Mouse (Mus musculus) neural tube, embryonic 14.5 days (tissue): Measurements from ENCODE around the gene Mitf. TPM values are rescaled to one million over a fixed set of nuclear protein-coding genes. Genes with fewer than 3 reads are reported as not detected.

Experiments
- ATAC-seq: fragments of 200-750 bp; cut with Nextera tagmentation; 2 replicates; pipeline ENCODE4 v1.8.0; 2017; ENCODE audit warnings: low read depth, mild to moderate bottlenecking, moderate TSS enrichment, moderate library complexity
- H3K27ac ChIP-seq: fragments of 300-500 bp; sonication (generic); 2 replicates; pipeline ENCODE4 v1.5.1; 2014; ENCODE audit warnings: low read depth, mild to moderate bottlenecking, control low read depth, low read length, moderate library complexity, mixed read lengths
- H3K27me3 ChIP-seq: fragments of 300-500 bp; sonication (generic); 2 replicates; pipeline ENCODE4 v1.6.1; 2014; ENCODE audit warnings: low read length; ENCODE audit not compliant: control insufficient read depth, insufficient read depth
- H3K36me3 ChIP-seq: fragments of 300-500 bp; sonication (generic); 2 replicates; pipeline ENCODE4 v1.6.1; 2014; ENCODE audit warnings: low read length, mixed read lengths; ENCODE audit not compliant: control insufficient read depth, insufficient read depth
- H3K4me1 ChIP-seq: fragments of 300-500 bp; sonication (generic); 2 replicates; pipeline ENCODE4 v1.6.1; 2014; ENCODE audit warnings: low read length; ENCODE audit not compliant: control insufficient read depth, insufficient read depth
- H3K4me2 ChIP-seq: fragments of 300-500 bp; sonication (generic); 2 replicates; pipeline ENCODE4 v1.6.1; 2014; ENCODE audit warnings: mild to moderate bottlenecking, low read depth, low read length, control low read depth
- H3K4me3 ChIP-seq: fragments of 300-500 bp; sonication (generic); 2 replicates; pipeline ENCODE4 v1.5.1; 2014; ENCODE audit warnings: low read depth, low read length, control low read depth, mixed read lengths
- H3K9ac ChIP-seq: fragments of 300-500 bp; sonication (generic); replicated peaks from 2 replicates; pipeline ENCODE4 v1.6.1; 2014; ENCODE audit warnings: low read depth, mild to moderate bottlenecking, control low read depth, low read length, mixed read lengths
- H3K9me3 ChIP-seq: fragments of 300-500 bp; sonication (generic); 2 replicates; pipeline ENCODE4 v1.6.1; 2016; ENCODE audit warnings: low read length; ENCODE audit not compliant: control insufficient read depth
- WGBS: fragments of 180-500 bp; shearing (Covaris S2); extraction: QIAGEN DNeasy Blood & Tissue Kit; methylation state at CpG from one replicate; pipeline ENCODE4 v1.1.7; 2014; 5-methylcytosine and 5-hydroxymethylcytosine counted together
- polyA plus RNA-seq: library from polyadenylated mRNA; unstranded; fragments of >200 nt; fragmentation: Nextera tagmentation; extraction: Ambion mirVana; gene quantifications from 2 replicates; pipeline ENCODE4 v1.2.1, GENCODE M21; 2014

Mitf gene
- polyA plus RNA-seq, 1 experiment from 2014 or later, result 1.6 TPM

DNA sequence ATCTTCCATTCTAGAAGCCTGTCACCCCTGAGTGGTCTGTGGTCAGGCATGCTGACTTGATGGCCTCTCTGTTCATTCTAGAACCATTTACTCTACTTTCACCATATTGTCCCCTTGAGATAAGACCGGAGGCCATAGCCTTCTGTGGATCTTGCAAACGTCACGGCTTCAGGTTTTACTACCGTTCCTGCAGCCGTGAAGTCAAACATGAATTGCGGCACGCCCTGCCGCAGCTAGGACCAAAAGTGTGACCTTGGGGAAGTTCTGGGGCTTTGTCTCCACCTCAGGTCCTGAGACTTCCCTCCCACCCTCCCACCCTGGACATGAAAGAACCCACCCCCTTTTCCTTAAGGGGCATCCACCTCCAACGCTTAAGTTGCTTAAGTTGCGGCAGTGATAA is 149.8 kb downstream of the Mitf start:
- Histone ChIP-seq H3K4me1 (no peaks in the 10 kb centered on the region), H3K27ac (no peak overlapping the region), H3K27me3 (no peaks in the 10 kb centered on the region), H3K9ac (no peak overlapping the region), H3K4me3 (no peak overlapping the region), H3K9me3 (no peaks in the 10 kb centered on the region), H3K36me3 (no peaks in the 10 kb centered on the region), H3K4me2 (no peak overlapping the region)
- ATAC-seq, result no peak
- WGBS, result 86% methylated on average over 10 of the region's 10 CpGs

DNA sequence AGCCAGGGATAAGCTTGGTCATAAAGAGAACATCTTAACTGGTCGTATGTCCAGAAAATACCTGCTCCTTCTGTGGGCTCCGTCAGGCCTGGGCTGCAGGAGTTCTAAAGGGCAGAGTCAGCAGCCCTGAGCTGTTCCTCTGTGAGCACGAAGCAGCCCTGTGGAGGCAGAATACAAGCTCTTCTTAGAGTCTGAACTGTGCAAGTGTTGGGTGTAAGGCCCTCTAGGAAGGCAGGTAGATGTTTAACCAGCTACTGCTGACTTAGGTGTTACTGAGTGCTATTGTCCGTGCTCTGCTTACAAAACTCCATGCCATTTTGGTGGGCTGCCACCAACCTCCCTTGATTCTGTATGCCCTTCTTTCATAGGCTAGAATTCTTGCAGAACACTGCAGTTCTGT is 151.4 kb downstream of the Mitf start:
- H3K36me3 ChIP-seq, result no peaks in the 10 kb centered on the region
- no peak overlapping the region for H3K27ac ChIP-seq
- ATAC-seq, result no peak
- no peaks in the 10 kb centered on the region for H3K4me1 ChIP-seq
- no peak overlapping the region for H3K4me2 ChIP-seq
- WGBS, result 83% methylated on average over 4 of the region's 4 CpGs
- H3K27me3 ChIP-seq, result no peaks in the 10 kb centered on the region
- H3K9ac ChIP-seq, result no peak overlapping the region
- no peak overlapping the region for H3K4me3 ChIP-seq
- H3K9me3 ChIP-seq, result no peaks in the 10 kb centered on the region

DNA sequence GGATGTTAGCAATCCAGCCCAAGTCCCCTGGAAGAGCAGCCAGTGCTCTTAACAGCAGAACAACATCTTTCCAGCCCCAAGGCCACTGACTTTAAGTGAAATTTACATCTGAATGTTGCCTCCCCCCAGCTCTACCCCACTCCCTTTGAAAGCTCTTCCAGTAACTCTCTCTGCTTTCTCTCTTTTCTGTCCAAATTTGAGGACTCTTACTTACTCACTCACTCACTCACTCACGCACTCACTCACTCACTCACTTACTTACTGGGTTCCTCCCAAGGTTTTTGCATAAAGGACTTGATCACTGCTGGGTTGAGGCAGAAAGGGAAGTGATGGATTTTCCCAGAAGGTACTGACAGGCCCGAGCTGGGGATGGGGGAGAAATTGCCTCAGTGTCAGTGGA is 154.9 kb downstream of the Mitf start:
- H3K9me3 ChIP-seq, result no peaks in the 10 kb centered on the region
- no peak overlapping the region for H3K4me2 ChIP-seq
- 26% methylated on average over 2 of the region's 2 CpGs for WGBS
- no peak overlapping the region for H3K9ac ChIP-seq
- no peak for ATAC-seq
- H3K27me3 ChIP-seq, result no peaks in the 10 kb centered on the region
- no peak overlapping the region for H3K27ac ChIP-seq
- H3K4me3 ChIP-seq, result no peak overlapping the region
- H3K4me1 ChIP-seq, result no peaks in the 10 kb centered on the region
- no peaks in the 10 kb centered on the region for H3K36me3 ChIP-seq

DNA sequence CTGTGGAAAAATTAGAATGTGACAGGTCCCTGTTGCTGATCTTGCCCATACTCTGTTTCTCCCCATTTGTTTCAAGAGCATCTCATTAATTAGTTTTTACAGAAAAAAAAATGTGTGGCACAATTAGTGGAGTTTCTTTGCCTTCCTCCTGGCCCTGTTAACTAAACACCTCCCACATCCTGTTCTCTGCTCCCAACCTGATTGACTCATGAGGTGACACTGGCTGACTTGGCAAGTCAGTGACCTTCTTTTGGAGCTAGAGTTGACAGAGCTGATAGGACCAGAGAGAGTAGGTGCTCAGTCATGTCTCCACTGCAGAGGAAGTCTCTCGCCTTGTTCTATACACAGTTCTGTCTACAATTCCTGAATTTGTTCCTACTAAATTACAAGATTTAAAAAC is 155.5 kb downstream of the Mitf start:
- Histone ChIP-seq H3K36me3 (no peaks in the 10 kb centered on the region), H3K27ac (no peak overlapping the region), H3K9me3 (no peaks in the 10 kb centered on the region), H3K27me3 (no peaks in the 10 kb centered on the region), H3K4me1 (no peaks in the 10 kb centered on the region), H3K9ac (no peak overlapping the region), H3K4me3 (no peak overlapping the region), H3K4me2 (no peak overlapping the region)
- WGBS, result 89% methylated on average over 1 of the region's 1 CpGs
- no peak for ATAC-seq

DNA sequence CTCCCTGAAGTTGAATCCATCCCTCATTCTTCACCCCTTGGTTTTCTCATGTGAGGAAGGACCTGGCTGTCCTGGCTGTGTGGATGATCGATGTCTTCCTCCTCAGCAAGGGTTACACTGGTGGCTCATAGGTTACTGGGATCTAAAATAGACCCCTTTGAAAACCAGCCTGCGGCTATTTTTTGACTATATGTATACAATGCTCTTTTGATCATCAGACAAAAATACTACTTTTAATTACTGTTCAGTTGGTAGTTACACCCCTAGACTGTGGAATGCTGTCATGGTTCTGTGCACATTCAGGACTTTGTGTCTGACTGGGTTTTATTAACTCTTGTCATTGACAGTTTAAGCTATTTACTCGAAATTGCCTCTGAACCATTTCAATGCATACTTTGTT is 157.9 kb downstream of the Mitf start:
- 73% methylated on average over 3 of the region's 3 CpGs for WGBS
- Histone ChIP-seq H3K27ac (no peak overlapping the region), H3K27me3 (no peaks in the 10 kb centered on the region), H3K4me1 (no peaks in the 10 kb centered on the region), H3K9me3 (no peaks in the 10 kb centered on the region), H3K4me3 (no peak overlapping the region), H3K9ac (no peak overlapping the region), H3K36me3 (no peaks in the 10 kb centered on the region), H3K4me2 (no peak overlapping the region)
- no peak for ATAC-seq

DNA sequence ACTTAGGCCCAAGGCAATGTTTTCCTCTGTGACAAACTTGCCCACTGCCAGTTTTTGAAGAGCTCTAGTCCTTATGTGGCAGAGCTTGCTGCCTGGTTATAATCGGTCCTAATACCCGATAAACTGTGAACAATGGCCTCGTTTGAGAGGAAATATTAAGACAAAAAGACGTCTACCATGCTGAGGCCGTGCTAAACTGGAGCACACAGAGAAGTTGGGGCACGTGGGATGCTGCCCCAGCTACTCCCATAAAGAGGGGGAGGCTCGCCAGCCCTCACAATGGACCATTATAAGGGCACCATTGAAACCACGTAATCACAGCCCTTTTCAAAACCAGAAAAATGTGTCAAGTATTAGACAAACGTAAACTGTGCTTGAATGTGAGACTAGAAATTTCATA is 174.8 kb downstream of the Mitf start:
- Histone ChIP-seq H3K27me3 (no peaks in the 10 kb centered on the region), H3K4me2 (no peak overlapping the region), H3K9me3 (no peaks in the 10 kb centered on the region), H3K4me3 (no peak overlapping the region), H3K4me1 (no peaks in the 10 kb centered on the region), H3K9ac (no peak overlapping the region), H3K36me3 (no peaks in the 10 kb centered on the region), H3K27ac (no peak overlapping the region)
- no peak for ATAC-seq
- 49% methylated on average over 9 of the region's 9 CpGs for WGBS

DNA sequence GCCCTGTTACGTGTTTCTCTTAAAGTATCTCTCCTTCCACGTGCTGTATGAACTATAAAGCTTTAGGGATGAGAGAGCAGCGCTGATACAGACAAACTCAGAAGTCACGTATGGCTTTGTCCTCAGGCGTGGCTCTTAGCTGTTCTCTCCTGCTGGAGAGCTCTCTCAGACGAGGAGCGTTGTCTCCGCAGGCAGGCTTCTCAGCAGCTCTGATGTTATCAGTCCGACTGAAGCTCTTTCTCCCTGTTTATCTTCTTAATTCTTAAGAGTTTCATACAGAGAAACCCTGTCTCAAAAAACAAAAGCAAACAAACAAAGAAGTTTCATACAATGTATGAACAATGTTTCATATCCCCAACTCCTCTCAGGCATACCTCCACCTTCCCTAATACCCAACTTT is 178.8 kb downstream of the Mitf start:
- no peaks in the 10 kb centered on the region for H3K4me1 ChIP-seq
- no peaks in the 10 kb centered on the region for H3K27me3 ChIP-seq
- no peak overlapping the region for H3K4me3 ChIP-seq
- H3K27ac ChIP-seq, result no peak overlapping the region
- 75% methylated on average over 9 of the region's 9 CpGs for WGBS
- H3K4me2 ChIP-seq, result no peak overlapping the region
- H3K36me3 ChIP-seq, result no peaks in the 10 kb centered on the region
- no peak for ATAC-seq
- no peaks in the 10 kb centered on the region for H3K9me3 ChIP-seq
- no peak overlapping the region for H3K9ac ChIP-seq

DNA sequence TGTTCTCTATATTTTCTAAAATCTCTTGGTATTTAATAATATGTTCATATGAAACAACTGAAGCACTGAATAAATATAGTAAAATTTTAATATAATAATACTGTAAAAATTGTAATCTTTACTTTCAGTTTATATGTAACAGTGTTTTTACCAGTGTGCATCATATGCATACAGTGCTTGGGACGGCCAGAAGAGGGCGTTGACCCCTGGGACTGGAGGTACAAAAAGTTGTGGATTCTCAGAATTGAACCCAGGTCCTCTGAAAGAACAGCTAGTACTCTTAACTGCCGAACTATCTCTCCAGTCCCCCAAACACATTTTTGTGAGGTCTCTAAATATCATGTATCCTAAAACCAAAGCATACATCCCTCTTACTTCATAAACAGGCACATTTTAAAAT is 179.6 kb downstream of the Mitf start:
- ATAC-seq, result no peak
- WGBS, result 85% methylated on average over 3 of the region's 3 CpGs
- Histone ChIP-seq H3K36me3 (no peaks in the 10 kb centered on the region), H3K27ac (no peak overlapping the region), H3K9ac (no peak overlapping the region), H3K4me1 (no peaks in the 10 kb centered on the region), H3K27me3 (no peaks in the 10 kb centered on the region), H3K4me3 (no peak overlapping the region), H3K4me2 (no peak overlapping the region), H3K9me3 (no peaks in the 10 kb centered on the region)

DNA sequence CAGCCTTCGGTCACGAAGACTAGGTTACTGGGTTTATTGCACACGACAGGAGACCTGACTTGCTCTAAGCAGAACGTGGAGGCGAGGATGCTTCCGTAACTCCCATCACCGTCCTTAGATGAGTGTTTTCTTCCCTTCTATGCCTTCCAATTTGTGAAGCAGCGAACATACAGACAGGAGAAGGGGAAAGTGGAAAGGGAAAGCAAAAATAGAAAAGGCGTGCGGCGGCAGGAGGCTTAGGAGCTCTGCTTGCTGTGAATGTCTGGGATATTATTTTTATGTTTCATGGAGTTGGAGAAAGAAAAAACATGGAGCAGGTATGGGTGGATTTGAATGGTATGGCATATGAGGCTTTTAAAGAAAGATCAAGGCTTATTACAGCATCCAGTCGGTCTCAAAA is 186.7 kb downstream of the Mitf start:
- Histone ChIP-seq H3K9ac (no peak overlapping the region), H3K36me3 (no peaks in the 10 kb centered on the region), H3K27ac (no peak overlapping the region), H3K4me1 (peaks cover 7% of the 10 kb centered on the region), H3K27me3 (no peaks in the 10 kb centered on the region), H3K4me2 (no peak overlapping the region), H3K4me3 (no peak overlapping the region), H3K9me3 (no peaks in the 10 kb centered on the region)
- 90% methylated on average over 12 of the region's 12 CpGs for WGBS
- ATAC-seq, result no peak
